Mouse (Mus musculus): ENCODE results near the gene Grem1. TPM values are rescaled to one million over a fixed set of nuclear protein-coding genes. Genes with fewer than 3 reads are reported as not detected.

The Grem1 gene
- polyA plus RNA-seq, 1 experiment from 2014 or later = 3.3 TPM

DNA sequence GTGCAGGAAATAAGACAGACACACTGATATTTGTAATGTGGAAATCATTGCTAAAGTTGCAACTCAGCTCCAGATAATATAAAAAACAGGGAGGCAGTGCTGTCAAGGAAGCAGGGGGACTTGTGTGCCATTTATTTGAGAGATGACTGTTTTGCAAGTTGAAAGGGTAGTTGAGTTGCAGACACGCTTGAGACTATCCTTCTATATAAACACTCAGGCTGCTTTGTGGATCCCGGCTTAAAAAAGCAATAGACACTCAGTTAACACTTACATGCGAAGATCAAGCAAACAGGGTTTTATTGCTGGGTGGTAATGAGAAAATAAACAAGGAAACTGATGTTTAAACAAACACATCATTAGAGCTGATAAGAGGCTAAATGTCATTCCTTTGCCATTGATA lies 26.4 kb upstream of the Grem1 start:
- Histone ChIP-seq H3K27ac (no peak overlapping the region), H3K36me3 (no peaks in the 10 kb centered on the region), H3K4me2 (no peak overlapping the region), H3K9me3 (no peaks in the 10 kb centered on the region), H3K9ac (no peak overlapping the region), H3K4me1 (peaks cover 10% of the 10 kb centered on the region), H3K4me3 (no peak overlapping the region), H3K27me3 (no peaks in the 10 kb centered on the region)
- no peak for ATAC-seq (ENCODE audit: insufficient number of reproducible peaks, low FRiP score, low TSS enrichment, low read depth)
- WGBS = 31% methylated on average over 3 of the region's 3 CpGs

GRCm38 (mm10) chr2:113781521-113781920 lies 23.1 kb upstream of the Grem1 start:
- ATAC-seq (ENCODE audit: insufficient number of reproducible peaks, low FRiP score, low TSS enrichment, low read depth) = no peak
- Histone ChIP-seq H3K4me3 (no peak overlapping the region), H3K36me3 (no peaks in the 10 kb centered on the region), H3K27ac (no peak overlapping the region), H3K9ac (no peak overlapping the region), H3K4me2 (no peak overlapping the region), H3K27me3 (no peaks in the 10 kb centered on the region), H3K4me1 (peaks cover 10% of the 10 kb centered on the region), H3K9me3 (no peaks in the 10 kb centered on the region)
- 59% methylated on average over 4 of the region's 4 CpGs for WGBS

DNA sequence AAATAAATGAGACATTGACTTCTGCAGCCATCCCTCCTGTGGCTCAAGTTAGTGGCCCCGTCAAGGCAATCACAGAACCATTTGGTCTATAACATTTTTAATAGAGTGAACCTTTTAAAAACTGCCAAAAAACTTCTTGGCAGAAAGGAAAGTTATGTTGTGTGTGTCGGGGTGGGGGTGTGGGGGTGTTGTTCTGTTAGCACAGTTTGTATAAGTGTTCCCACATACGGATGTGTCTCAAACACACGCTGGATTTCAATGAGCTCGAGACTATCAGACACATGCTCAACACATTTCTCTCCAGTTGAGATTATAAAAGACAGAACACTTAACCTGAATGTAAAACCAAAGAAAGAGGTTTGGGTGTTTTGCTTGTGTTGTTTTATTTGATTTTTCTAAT lies 22.7 kb upstream of the Grem1 start:
- no peak overlapping the region for H3K4me2 ChIP-seq
- peaks cover 10% of the 10 kb centered on the region for H3K4me1 ChIP-seq
- H3K27me3 ChIP-seq = no peaks in the 10 kb centered on the region
- no peak overlapping the region for H3K4me3 ChIP-seq
- WGBS = 45% methylated on average over 5 of the region's 5 CpGs
- no peak overlapping the region for H3K9ac ChIP-seq
- H3K9me3 ChIP-seq = no peaks in the 10 kb centered on the region
- no peak for ATAC-seq (ENCODE audit: insufficient number of reproducible peaks, low FRiP score, low TSS enrichment, low read depth)
- H3K36me3 ChIP-seq = no peaks in the 10 kb centered on the region
- no peak overlapping the region for H3K27ac ChIP-seq

- Histone ChIP-seq H3K27ac (no peak overlapping the region), H3K9me3 (no peaks in the 10 kb centered on the region), H3K4me3 (no peak overlapping the region), H3K9ac (no peak overlapping the region), H3K4me1 (peaks cover 10% of the 10 kb centered on the region), H3K27me3 (0 out of 2 replicates have a peak, but pooled peaks cover 2% of the 10 kb centered on the region), H3K36me3 (no peaks in the 10 kb centered on the region), H3K4me2 (no peak overlapping the region)
- 72% methylated on average over 3 of the region's 3 CpGs for WGBS
- no peak for ATAC-seq (ENCODE audit: insufficient number of reproducible peaks, low FRiP score, low TSS enrichment, low read depth)
Observed at GRCm38 (mm10) chr2:113779336-113779735, 20.9 kb upstream of the Grem1 start.

DNA sequence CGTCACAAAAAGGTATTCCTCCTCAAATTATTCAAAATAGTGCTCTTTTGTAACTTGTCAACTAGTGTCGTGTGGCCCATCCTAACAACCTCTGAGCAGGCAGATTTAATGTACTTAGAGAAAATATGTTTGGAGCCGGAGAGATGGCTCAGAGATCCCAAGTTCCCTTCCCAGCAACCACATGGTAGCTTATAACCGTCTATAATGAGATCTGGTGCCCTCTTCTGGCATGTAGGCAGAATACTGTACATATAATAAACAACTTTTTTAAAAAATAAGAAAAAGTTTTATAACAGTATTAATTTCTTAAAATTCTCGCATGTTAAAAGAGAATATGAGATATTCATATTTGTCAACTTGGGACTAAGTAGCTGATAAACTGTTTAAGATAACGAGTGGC lies 19.6 kb upstream of the Grem1 start:
- 71% methylated on average over 6 of the region's 6 CpGs for WGBS
- H3K36me3 ChIP-seq = no peaks in the 10 kb centered on the region
- H3K4me3 ChIP-seq = no peak overlapping the region
- peaks cover 10% of the 10 kb centered on the region for H3K4me1 ChIP-seq
- ATAC-seq (ENCODE audit: insufficient number of reproducible peaks, low FRiP score, low TSS enrichment, low read depth) = no peak
- H3K9ac ChIP-seq = no peak overlapping the region
- H3K27ac ChIP-seq = no peak overlapping the region
- no peaks in the 10 kb centered on the region for H3K9me3 ChIP-seq
- H3K4me2 ChIP-seq = no peak overlapping the region
- H3K27me3 ChIP-seq = 0 out of 2 replicates have a peak, but pooled peaks cover 3% of the 10 kb centered on the region

DNA sequence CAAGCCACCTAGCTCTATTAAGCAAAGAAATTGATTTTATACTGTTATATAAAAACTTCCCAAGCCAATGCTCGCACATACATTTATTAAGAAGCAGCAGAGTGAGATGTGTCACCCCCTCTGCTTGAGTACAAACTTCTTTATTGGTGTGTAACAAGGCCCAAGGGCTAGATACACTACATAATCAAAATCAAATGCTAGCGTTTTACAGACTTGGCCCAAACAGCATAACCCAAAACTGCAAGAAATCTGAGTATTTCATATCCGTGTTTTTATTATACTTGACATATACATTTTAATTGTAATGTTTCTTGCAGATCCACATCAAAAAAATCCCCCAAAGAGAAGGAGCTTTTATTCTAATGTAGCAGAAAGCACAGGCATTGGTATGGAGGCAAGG lies 17.9 kb upstream of the Grem1 start:
- no peak for ATAC-seq (ENCODE audit: insufficient number of reproducible peaks, low FRiP score, low TSS enrichment, low read depth)
- Histone ChIP-seq H3K9me3 (no peaks in the 10 kb centered on the region), H3K4me2 (no peak overlapping the region), H3K9ac (no peak overlapping the region), H3K27me3 (0 out of 2 replicates have a peak, but pooled peaks cover 3% of the 10 kb centered on the region), H3K27ac (no peak overlapping the region), H3K4me1 (peaks cover 6% of the 10 kb centered on the region; the same call in 1 of the 2 replicates), H3K36me3 (no peaks in the 10 kb centered on the region), H3K4me3 (no peak overlapping the region)
- 45% methylated on average over 3 of the region's 3 CpGs for WGBS

GRCm38 (mm10) chr2:113774150-113774805 lies 15.8 kb upstream of the Grem1 start:
- no peak overlapping the region for H3K4me3 ChIP-seq
- ATAC-seq (ENCODE audit: insufficient number of reproducible peaks, low FRiP score, low TSS enrichment, low read depth) = no peak
- H3K27me3 ChIP-seq = 0 out of 2 replicates have a peak, but pooled peaks cover 3% of the 10 kb centered on the region
- no peaks in the 10 kb centered on the region for H3K36me3 ChIP-seq
- H3K4me2 ChIP-seq = no peak overlapping the region
- H3K9me3 ChIP-seq = no peaks in the 10 kb centered on the region
- H3K4me1 ChIP-seq = no peaks in the 10 kb centered on the region
- WGBS = 73% methylated on average over 6 of the region's 6 CpGs
- H3K27ac ChIP-seq = no peak overlapping the region
- H3K9ac ChIP-seq = no peak overlapping the region

- Histone ChIP-seq H3K36me3 (no peaks in the 10 kb centered on the region), H3K9me3 (no peaks in the 10 kb centered on the region), H3K4me1 (no peaks in the 10 kb centered on the region), H3K27ac (no peak overlapping the region), H3K4me2 (no peak overlapping the region), H3K4me3 (no peak overlapping the region), H3K27me3 (no peaks in the 10 kb centered on the region), H3K9ac (no peak overlapping the region)
- WGBS = 75% methylated on average over 8 of the region's 8 CpGs
- ATAC-seq (ENCODE audit: insufficient number of reproducible peaks, low FRiP score, low TSS enrichment, low read depth) = no peak
Observed at GRCm38 (mm10) chr2:113768541-113769303, 10.3 kb upstream of the Grem1 start.

GRCm38 (mm10) chr2:113765885-113766284 lies 7.4 kb upstream of the Grem1 start:
- Histone ChIP-seq H3K9ac (no peak overlapping the region), H3K36me3 (no peaks in the 10 kb centered on the region), H3K27me3 (no peaks in the 10 kb centered on the region), H3K4me3 (no peak overlapping the region), H3K4me2 (no peak overlapping the region), H3K4me1 (no peaks in the 10 kb centered on the region), H3K27ac (no peak overlapping the region), H3K9me3 (no peaks in the 10 kb centered on the region)
- no peak for ATAC-seq (ENCODE audit: insufficient number of reproducible peaks, low FRiP score, low TSS enrichment, low read depth)
- WGBS = 48% methylated on average over 1 of the region's 1 CpGs

DNA sequence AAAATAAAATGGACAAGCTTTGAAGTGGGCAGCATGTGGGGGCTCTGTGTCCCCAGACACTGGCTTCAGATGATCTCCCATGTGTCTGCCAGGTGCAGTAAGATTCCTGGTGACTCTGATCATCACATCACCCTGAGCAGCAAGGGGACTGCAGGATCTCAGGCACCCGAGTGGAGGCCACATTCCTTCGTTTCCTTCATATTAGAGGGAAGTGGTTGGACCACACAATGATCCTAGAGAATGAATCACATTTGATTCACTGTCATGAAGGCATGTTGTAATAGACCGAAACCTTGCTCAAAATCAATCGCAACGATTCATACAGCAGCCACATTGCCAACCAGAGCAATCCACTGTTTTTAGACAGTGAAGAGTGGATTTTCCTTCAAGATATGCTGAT lies 6.5 kb upstream of the Grem1 start:
- no peak overlapping the region for H3K4me2 ChIP-seq
- no peaks in the 10 kb centered on the region for H3K36me3 ChIP-seq
- H3K27me3 ChIP-seq = peaks cover 2% of the 10 kb centered on the region
- WGBS = 79% methylated on average over 5 of the region's 5 CpGs
- H3K4me1 ChIP-seq = no peaks in the 10 kb centered on the region
- no peak overlapping the region for H3K9ac ChIP-seq
- no peaks in the 10 kb centered on the region for H3K9me3 ChIP-seq
- H3K4me3 ChIP-seq = no peak overlapping the region
- no peak overlapping the region for H3K27ac ChIP-seq
- ATAC-seq (ENCODE audit: insufficient number of reproducible peaks, low FRiP score, low TSS enrichment, low read depth) = no peak

DNA sequence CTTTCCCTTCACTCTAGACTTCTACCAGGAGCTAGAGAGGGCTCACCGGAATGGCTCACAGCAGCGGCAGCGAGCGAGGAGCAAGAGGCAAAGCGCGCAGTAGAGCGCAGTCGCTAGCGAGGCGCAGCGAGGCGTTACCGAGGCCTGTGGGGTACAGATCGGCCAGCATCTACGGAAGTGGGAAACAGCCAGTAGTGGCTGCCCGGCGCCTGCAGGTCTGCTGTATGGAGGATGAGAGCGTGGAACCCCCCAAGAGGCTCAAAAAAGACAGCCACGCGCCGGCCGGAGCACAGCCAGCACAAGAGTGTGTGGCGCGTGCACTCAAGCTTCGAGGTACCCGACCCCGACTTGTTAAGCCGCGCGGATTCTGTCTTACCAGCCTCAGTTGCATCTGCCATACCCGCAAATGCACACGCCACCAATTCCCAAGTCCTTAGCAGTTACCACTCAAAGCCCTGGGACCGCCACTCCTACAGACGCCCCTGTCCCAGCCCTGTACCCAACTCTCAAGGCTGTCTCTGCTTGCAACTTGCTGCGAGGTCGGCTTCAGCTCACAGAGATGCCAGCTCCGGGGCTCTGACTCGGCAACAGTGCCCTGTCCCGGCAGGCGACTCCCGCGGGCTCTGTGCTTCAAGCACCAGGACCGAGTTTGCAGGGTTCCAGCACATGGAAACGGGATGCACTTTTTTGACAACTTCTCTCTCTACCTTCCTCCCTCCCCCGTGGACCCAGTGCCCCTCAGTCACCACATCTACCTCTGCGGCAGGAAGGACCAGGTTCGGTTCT lies 728 bp downstream of the Grem1 start:
- no peak for ATAC-seq (ENCODE audit: insufficient number of reproducible peaks, low FRiP score, low TSS enrichment, low read depth)
- Histone ChIP-seq H3K4me1 (peaks cover 24% of the 10 kb centered on the region), H3K4me2 (peak overlapping the region; percentile 73), H3K4me3 (peak overlapping the region; percentile 43), H3K27ac (peak overlapping the region; percentile 17; the same call in 1 of the 2 replicates), H3K9me3 (no peaks in the 10 kb centered on the region), H3K9ac (peak overlapping the region; percentile 39), H3K36me3 (no peaks in the 10 kb centered on the region), H3K27me3 (peaks cover 37% of the 10 kb centered on the region)
- WGBS = 0% methylated on average over 47 of the region's 47 CpGs
